Mouse (Mus musculus): ENCODE measurements around the gene Skint8. TPM values are rescaled to one million over a fixed set of nuclear protein-coding genes. Genes with fewer than 3 reads are reported as not detected.
"Not testable (repeated sequence)": the region's sequence is repeated elsewhere in the genome, so short reads cannot be mapped to it uniquely, and the experiment has no call there.

Gene Skint8
- total RNA-seq (2014; fragmentation: Nextera tagmentation) = not detected in 2 replicates
- not detected in 2 replicates for total RNA-seq (2017)

DNA sequence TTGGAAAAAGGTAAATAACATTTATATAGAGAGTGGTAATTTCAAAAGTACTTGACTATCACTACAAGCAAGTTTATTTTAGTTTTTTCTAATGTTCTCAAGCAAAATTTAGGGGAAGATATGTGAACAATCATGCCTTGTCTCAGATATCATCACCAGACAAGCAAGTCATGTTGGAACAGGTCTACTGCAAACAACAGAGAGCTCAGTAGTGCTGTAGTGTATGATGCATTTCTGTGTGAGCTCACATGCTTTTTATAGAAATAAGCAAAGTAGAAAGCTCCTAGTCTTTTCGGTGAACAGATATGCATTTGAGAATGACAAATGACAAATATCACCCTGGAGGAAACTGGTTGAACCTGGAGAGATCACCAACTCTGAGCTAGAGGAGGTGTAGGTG, at the start of gene Skint8:
Gene Skint8 (plus strand): TSS at position 301 of the 400 bp plus-strand sequence.
- no peak for ATAC-seq (replicated peaks; ENCODE audit: poor library complexity, severe bottlenecking)

- no peak for ATAC-seq (replicated peaks; ENCODE audit: poor library complexity, severe bottlenecking)
These were observed 38.9 kb upstream of the Skint8 start for GRCm38 (mm10) chr4:111880112-111880875.

DNA sequence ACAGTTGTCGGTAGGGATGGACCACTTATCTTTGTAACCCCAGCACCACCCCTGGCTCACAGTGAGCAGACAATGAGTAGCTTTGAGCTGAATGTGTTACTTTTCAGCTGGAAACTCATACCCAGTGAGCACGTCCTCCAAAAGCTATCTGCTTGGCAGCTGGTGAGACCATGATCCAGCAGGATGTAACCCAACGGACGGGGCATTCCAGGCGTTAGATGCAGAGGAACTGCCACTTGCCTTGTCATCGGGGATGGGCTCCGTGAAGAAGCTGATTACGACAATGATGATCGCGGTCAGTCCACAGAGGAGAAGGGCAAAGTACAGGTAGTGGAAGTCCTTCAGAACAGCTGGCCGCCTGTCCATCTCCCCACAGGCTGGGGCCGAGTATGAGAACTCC, 35.6 kb upstream of the Skint8 start:
- no peak for ATAC-seq (replicated peaks; ENCODE audit: poor library complexity, severe bottlenecking)

- peak; percentile 83 for ATAC-seq (replicated peaks; ENCODE audit: poor library complexity, severe bottlenecking)
These were observed 33.2 kb upstream of the Skint8 start for GRCm38 (mm10) chr4:111886018-111886417.

GRCm38 (mm10) chr4:111886607-111887006, 32.6 kb upstream of the Skint8 start:
- ATAC-seq (replicated peaks; ENCODE audit: poor library complexity, severe bottlenecking) = peak; percentile 80

DNA sequence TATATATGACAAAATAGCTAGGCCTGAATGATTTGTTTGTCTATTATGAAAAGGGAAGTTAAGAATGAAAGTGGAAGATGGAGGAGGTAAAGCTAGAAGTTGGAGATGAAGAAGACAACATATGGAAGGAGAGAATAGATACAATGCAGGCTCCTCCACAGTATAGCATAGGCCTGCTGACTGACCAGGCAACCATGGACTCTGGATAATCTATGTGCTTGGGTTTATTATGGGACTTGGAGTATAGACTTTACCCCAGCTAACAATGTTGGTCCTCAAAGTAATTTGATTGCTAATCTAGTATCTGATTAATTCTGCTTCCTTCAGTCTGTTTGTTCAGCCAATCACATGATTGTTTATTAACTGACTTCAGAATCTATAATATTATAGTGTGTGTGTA, 27.1 kb upstream of the Skint8 start:
- no peak for ATAC-seq (replicated peaks; ENCODE audit: poor library complexity, severe bottlenecking)

DNA sequence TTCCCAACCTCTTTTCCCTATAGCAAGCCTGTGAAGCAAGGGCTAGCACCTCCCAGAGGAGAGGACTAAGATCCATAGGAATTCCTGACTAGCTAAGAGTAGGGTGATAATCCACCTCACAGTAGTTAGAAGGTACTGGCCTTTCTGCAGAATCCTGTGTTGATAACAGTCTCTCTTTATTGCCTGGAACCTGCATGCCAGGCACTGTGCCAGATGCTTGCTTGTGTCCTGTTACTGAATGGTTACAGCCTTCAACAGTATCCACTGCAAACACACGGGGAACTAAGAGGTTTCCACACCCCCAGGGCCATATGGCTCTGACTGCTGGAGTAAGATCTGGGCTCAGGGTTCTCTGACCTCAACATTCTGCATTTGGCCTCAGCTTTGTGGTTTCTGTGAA, 21.4 kb upstream of the Skint8 start:
- 0 out of 2 replicates have a peak, but pooled peaks have one; percentile 5 for ATAC-seq (replicated peaks; ENCODE audit: poor library complexity, severe bottlenecking)

GRCm38 (mm10) chr4:111898566-111898965, 20.6 kb upstream of the Skint8 start:
- ATAC-seq (replicated peaks; ENCODE audit: poor library complexity, severe bottlenecking) = no peak

GRCm38 (mm10) chr4:111900491-111900890, 18.7 kb upstream of the Skint8 start:
- ATAC-seq (replicated peaks; ENCODE audit: poor library complexity, severe bottlenecking) = not testable (repeated sequence)

DNA sequence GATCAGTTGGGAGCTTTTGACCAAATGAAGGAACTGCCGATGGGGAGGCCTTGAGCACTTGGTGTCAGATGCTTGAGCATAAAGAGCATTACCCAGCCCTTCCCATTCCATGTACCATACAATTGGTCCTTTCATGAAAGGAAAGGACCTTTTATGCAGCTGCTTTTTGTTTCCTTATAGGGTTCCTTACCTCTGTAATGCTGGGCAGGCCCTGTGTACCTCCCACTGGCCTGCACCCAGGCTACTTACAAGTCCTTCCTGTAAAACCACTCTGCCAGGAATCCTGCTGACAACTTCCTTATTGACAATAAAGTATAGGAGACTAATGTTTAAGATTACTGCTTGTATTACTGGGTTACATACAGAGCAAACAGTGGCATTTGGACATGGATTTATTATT, 17.7 kb upstream of the Skint8 start:
- ATAC-seq (replicated peaks; ENCODE audit: poor library complexity, severe bottlenecking) = no peak

DNA sequence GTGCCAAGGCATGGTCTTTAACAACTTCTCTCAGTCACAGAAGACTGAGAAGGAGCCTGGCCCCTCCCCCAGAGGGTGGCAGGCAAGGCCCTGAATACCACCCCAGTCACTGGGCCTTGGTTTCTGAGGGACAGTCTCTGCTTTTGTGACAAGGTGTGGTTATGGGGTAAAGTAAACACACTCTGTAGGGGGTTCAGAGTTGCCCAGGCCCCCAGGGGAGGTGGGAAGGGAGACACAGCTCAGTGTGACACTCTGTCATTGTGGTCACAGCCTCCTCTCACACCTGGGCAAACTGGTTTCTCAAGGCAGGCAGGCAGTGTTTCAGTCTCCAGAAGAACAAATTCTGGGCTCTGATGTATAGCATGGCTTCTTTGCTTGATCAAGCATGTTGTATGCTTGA, 16.4 kb upstream of the Skint8 start, which contains the start of gene Slc5a9:
Gene Slc5a9 (minus strand): TSS at position 144 of the 400 bp plus-strand sequence.
- no peak for ATAC-seq (replicated peaks; ENCODE audit: poor library complexity, severe bottlenecking)

DNA sequence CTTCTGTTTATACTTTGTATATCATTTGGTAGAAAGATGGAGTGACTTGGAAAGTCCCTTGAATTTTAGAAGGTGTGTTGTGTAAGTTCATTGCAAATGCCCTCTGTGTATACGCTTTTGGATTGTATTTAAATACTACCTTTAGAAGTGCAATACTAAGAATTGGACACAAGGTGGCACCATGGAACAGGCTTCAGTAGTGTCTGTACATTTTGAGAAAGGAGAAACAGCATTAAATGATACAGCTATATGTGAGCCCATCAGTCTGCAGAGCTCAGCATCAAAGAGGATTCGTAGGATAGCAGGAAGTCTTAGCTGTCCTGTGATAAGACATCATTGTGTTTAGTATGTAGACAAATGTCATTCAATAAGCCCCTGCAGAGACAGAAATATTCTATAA, 11.3 kb upstream of the Skint8 start:
- ATAC-seq (replicated peaks; ENCODE audit: poor library complexity, severe bottlenecking) = peak; percentile 83

DNA sequence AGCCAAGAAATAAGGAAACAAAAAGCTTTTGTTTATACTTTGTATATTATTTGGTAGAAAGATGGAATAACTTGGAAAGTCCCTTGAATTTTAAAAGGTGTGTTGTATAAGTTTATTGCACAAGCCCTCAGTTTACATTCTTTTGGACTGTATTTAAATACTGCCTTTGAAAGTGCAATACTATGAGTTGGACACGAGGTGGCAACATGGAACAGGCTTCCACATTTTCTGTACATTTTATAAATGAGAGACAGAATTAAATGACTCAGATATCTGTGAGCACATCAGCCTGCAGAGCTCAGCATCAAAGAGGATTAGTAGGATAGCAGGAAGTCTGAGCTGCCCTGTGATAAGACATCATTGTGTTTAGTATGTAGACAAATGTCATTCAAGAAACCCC, 42.1 kb downstream of the Skint8 start:
- ATAC-seq (replicated peaks; ENCODE audit: poor library complexity, severe bottlenecking) = peak; percentile 42; the same call in 1 of the 2 replicates

DNA sequence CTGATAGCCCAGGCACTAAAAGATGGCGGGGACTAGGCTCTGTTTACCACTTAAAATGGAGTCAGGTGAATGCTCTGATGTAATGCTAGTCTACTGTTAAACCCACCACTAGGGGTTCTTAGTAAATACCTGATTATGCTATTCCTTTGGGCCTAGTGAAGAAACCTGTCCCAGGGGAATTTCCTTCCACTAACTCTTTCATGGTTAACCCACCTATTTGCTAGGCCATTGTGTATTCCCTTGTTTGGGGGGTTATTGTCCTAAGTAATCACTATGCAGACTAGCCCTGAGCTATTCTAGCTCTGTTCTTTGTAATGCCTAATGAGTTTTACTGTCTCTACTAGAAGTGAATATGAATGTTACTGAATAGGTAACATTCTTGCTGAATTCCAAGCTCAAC, 44.0 kb downstream of the Skint8 start:
- ATAC-seq (replicated peaks; ENCODE audit: poor library complexity, severe bottlenecking) = not testable (repeated sequence)

DNA sequence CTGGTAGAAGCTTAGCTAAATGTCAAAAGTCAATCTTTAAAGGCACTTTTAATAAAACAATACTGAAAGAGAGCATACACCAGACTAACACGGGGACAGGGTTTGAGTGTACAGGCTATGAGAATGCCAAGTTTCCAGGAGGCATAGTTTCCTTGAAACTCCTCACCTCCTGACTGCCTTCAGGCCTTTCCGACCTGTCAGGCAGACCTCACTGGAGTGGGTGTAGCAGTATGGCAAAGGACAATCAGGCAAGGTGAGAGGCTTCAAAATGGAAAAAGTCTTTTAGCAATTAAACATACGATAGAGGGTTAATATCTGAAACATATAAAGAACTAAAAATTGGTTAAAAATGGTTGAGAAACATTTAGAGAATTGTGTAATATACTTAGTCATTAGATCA, 44.5 kb downstream of the Skint8 start:
- ATAC-seq (replicated peaks; ENCODE audit: poor library complexity, severe bottlenecking) = no peak

DNA sequence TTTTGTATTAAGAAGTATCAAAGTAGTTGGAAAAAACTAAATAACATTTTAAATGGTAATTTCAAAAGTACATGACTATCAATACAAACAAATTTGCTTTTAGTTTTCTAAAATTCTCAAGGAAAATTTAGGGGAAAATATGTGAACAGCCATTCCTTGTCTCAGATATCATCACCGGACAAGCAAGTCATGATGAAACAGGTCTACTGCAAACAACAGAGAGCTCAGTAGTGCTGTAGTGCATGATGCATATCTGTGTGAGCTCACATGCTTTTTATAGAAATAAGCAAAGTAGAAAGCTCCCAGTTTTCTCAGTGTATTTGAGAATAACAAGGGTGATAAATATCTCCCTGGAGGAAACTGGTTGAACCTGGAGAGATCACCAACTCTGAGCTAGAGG, 53.4 kb downstream of the Skint8 start, which contains the start of gene Skint7:
Gene Skint7 (plus strand): TSS at position 301 of the 400 bp plus-strand sequence.
- no peak for ATAC-seq (replicated peaks; ENCODE audit: poor library complexity, severe bottlenecking)

Other genes starting within 250 kb of the Skint8 start
- 16.3 and 18.9 TPM in 2 replicates for gene Spata6, start 199.4 kb upstream of the Skint8 start, total RNA-seq (2014; fragmentation: Nextera tagmentation)
- gene Spata6, start 199.4 kb upstream of the Skint8 start, total RNA-seq (2017) = 11.9 and 13.0 TPM in 2 replicates
- not detected in 2 replicates for gene Slc5a9, start 16.5 kb upstream of the Skint8 start, total RNA-seq (2014; fragmentation: Nextera tagmentation)
- gene Slc5a9, start 16.5 kb upstream of the Skint8 start, total RNA-seq (2017) = not detected in 2 replicates
- gene Skint7, start 53.5 kb downstream of the Skint8 start, total RNA-seq (2014; fragmentation: Nextera tagmentation) = not detected in 2 replicates
- not detected in 2 replicates for gene Skint7, start 53.5 kb downstream of the Skint8 start, total RNA-seq (2017)
- gene Skint1, start 86.9 kb downstream of the Skint8 start, total RNA-seq (2014; fragmentation: Nextera tagmentation) = not detected in 2 replicates
- gene Skint1, start 86.9 kb downstream of the Skint8 start, total RNA-seq (2017) = not detected in 2 replicates
- gene Skint4, start 152.6 kb downstream of the Skint8 start, total RNA-seq (2014; fragmentation: Nextera tagmentation) = not detected in 2 replicates
- not detected in 2 replicates for gene Skint4, start 152.6 kb downstream of the Skint8 start, total RNA-seq (2017)